Mouse (Mus musculus): ENCODE data around the gene Eif1.

- no peak for TF ChIP-seq MAFK (IDR thresholded peaks at IDR 0.05; ENCODE audit: insufficient read depth, low read depth, low read length)
- TF ChIP-seq CHD2 (IDR thresholded peaks at IDR 0.05; ENCODE audit: low read depth, low read length), result no peak
- no peak for TF ChIP-seq ZC3H11A (IDR thresholded peaks at IDR 0.05; ENCODE audit: borderline replicate concordance, low read depth, low read length)
- TF ChIP-seq HCFC1 (IDR thresholded peaks at IDR 0.05; ENCODE audit: borderline replicate concordance, insufficient read depth, low read length), result no peak
Measured at GRCm38 (mm10) chr11:100288942-100289341, 30.7 kb upstream of the Eif1 start.

All from ES-E14 (cell line).